Mouse (Mus musculus) forebrain, postnatal 0 days (tissue): ENCODE data around the gene Utp6. TPM values are rescaled to one million over a fixed set of nuclear protein-coding genes. Genes with fewer than 3 reads are reported as not detected.

Experiments
- ATAC-seq: fragments of 200-750 bp; cut with Nextera tagmentation; 2 replicates; pipeline ENCODE4 v1.8.0; 2017; ENCODE audit warnings: mild to moderate bottlenecking, moderate library complexity
- DNase-seq: peaks from one replicate; pipeline ENCODE4 v3.0.0-alpha.2; 2015
- H3K27ac ChIP-seq: fragments of 300-500 bp; sonication (generic); 2 replicates; pipeline ENCODE4 v1.5.1; 2014; ENCODE audit warnings: low read depth, mild to moderate bottlenecking, antibody characterized with exemption, low read length, moderate library complexity, mixed read lengths
- H3K27me3 ChIP-seq: fragments of 300-500 bp; sonication (generic); 2 replicates; pipeline ENCODE4 v1.6.1; 2014; ENCODE audit warnings: mild to moderate bottlenecking, low read length, mixed read lengths; ENCODE audit not compliant: insufficient read depth
- H3K36me3 ChIP-seq: fragments of 300-500 bp; sonication (generic); 2 replicates; pipeline ENCODE4 v1.6.1; 2014; ENCODE audit warnings: mild to moderate bottlenecking, moderate library complexity; ENCODE audit not compliant: insufficient read depth
- H3K4me1 ChIP-seq: fragments of 300-500 bp; sonication (generic); 2 replicates; pipeline ENCODE4 v1.6.1; 2014; ENCODE audit warnings: antibody characterized with exemption; ENCODE audit not compliant: insufficient read depth
- H3K4me2 ChIP-seq: fragments of 300-500 bp; sonication (generic); 2 replicates; pipeline ENCODE4 v1.6.1; 2014; ENCODE audit warnings: low read depth, mild to moderate bottlenecking, moderate library complexity
- H3K4me3 ChIP-seq: fragments of 300-500 bp; sonication (generic); 2 replicates; pipeline ENCODE4 v1.5.1; 2014; ENCODE audit warnings: low read depth, low read length, mixed read lengths
- H3K9ac ChIP-seq: fragments of 300-500 bp; sonication (generic); 2 replicates; pipeline ENCODE4 v1.6.1; 2014; ENCODE audit warnings: mild to moderate bottlenecking
- H3K9me3 ChIP-seq: fragments of 300-500 bp; sonication (generic); 2 replicates; pipeline ENCODE4 v1.6.1; 2016; ENCODE audit warnings: low read length
- CTCF ChIP-seq: sonication (generic); IDR thresholded peaks from 2 replicates; pipeline ENCODE4 v1.5.1; 2016; ENCODE audit warnings: antibody characterized with exemption, control low read depth, low read depth
- WGBS: fragments of 180-500 bp; shearing (Covaris S2); extraction: QIAGEN DNeasy Blood & Tissue Kit; methylation state at CpG from one replicate; pipeline ENCODE4 v1.1.7; 2014; 5-methylcytosine and 5-hydroxymethylcytosine counted together
- polyA plus RNA-seq: library from polyadenylated mRNA; unstranded; fragments of >200 nt; fragmentation: Nextera tagmentation; extraction: Ambion mirVana; gene quantifications from 2 replicates; pipeline ENCODE4 v1.2.1, GENCODE M21; 2015
- total RNA-seq: library from RNA; depleted of rRNA; stranded (reverse); fragments of >200 nt; gene quantifications from 2 replicates; pipeline ENCODE4 v1.2.3, GENCODE M21; 2014

The Utp6 gene
- total and polyA plus RNA-seq, 2 experiments from 2014 or later, result 29.4 to 30.7 TPM

- DNase-seq (no peak), ATAC-seq (no peak)
- H3K36me3 ChIP-seq, result peaks cover 23% of the 10 kb centered on the region
- H3K4me2 ChIP-seq, result peak overlapping the region; percentile 85
- 0 out of 2 replicates have a peak overlapping the region, but pooled peaks have one; percentile 40 for H3K27ac ChIP-seq
- TF ChIP-seq CTCF, result no peak
- no peaks in the 10 kb centered on the region for H3K9me3 ChIP-seq
- WGBS, result 6% methylated on average over 27 of the region's 27 CpGs
- H3K4me1 ChIP-seq, result 0 out of 2 replicates have a peak, but pooled peaks cover 7% of the 10 kb centered on the region
- H3K4me3 ChIP-seq, result peak overlapping the region; percentile 79
- peak overlapping the region; percentile 62 for H3K9ac ChIP-seq
- H3K27me3 ChIP-seq, result no peaks in the 10 kb centered on the region
These were observed 655 bp downstream of the Utp6 start for GRCm38 (mm10) chr11:79961346-79962124.

GRCm38 (mm10) chr11:79947265-79947664 lies 14.9 kb downstream of the Utp6 start:
- H3K9ac ChIP-seq, result no peak overlapping the region
- no peak overlapping the region for H3K4me2 ChIP-seq
- H3K9me3 ChIP-seq, result no peaks in the 10 kb centered on the region
- H3K27me3 ChIP-seq, result no peaks in the 10 kb centered on the region
- H3K27ac ChIP-seq, result no peak overlapping the region
- peaks cover 71% of the 10 kb centered on the region for H3K36me3 ChIP-seq
- no peaks in the 10 kb centered on the region for H3K4me1 ChIP-seq
- no peak for TF ChIP-seq CTCF
- H3K4me3 ChIP-seq, result no peak overlapping the region
- ATAC-seq (no peak), DNase-seq (no peak)
- WGBS, result 97% methylated on average over 3 of the region's 3 CpGs

GRCm38 (mm10) chr11:79943601-79944000 lies 18.6 kb downstream of the Utp6 start:
- Histone ChIP-seq H3K4me3 (no peak overlapping the region), H3K27ac (no peak overlapping the region), H3K9ac (no peak overlapping the region), H3K27me3 (no peaks in the 10 kb centered on the region), H3K4me1 (no peaks in the 10 kb centered on the region), H3K4me2 (no peak overlapping the region), H3K9me3 (no peaks in the 10 kb centered on the region), H3K36me3 (peaks cover 71% of the 10 kb centered on the region)
- DNase-seq (no peak), ATAC-seq (no peak)
- WGBS, result 92% methylated on average over 7 of the region's 7 CpGs
- TF ChIP-seq CTCF, result no peak

- 92% methylated on average over 8 of the region's 8 CpGs for WGBS
- Histone ChIP-seq H3K4me1 (no peaks in the 10 kb centered on the region), H3K36me3 (peaks cover 66% of the 10 kb centered on the region), H3K9me3 (no peaks in the 10 kb centered on the region), H3K4me3 (no peak overlapping the region), H3K9ac (no peak overlapping the region), H3K27me3 (no peaks in the 10 kb centered on the region), H3K27ac (no peak overlapping the region), H3K4me2 (no peak overlapping the region)
- TF ChIP-seq CTCF, result no peak
- no peak for DNase-seq
- no peak for ATAC-seq
These were observed 19.1 kb downstream of the Utp6 start for GRCm38 (mm10) chr11:79943136-79943535.

- 87% methylated on average over 9 of the region's 9 CpGs for WGBS
- Histone ChIP-seq H3K27ac (no peak overlapping the region), H3K9me3 (no peaks in the 10 kb centered on the region), H3K9ac (no peak overlapping the region), H3K36me3 (peaks cover 51% of the 10 kb centered on the region), H3K4me2 (no peak overlapping the region), H3K4me1 (no peaks in the 10 kb centered on the region), H3K4me3 (no peak overlapping the region), H3K27me3 (no peaks in the 10 kb centered on the region)
- DNase-seq (no peak), ATAC-seq (no peak)
- TF ChIP-seq CTCF, result 0 out of 2 replicates have a peak, but pooled peaks have one; percentile 12
These were observed 26.4 kb downstream of the Utp6 start for GRCm38 (mm10) chr11:79935766-79936165.

- ATAC-seq (no peak), DNase-seq (no peak)
- H3K36me3 ChIP-seq, result no peaks in the 10 kb centered on the region
- no peak overlapping the region for H3K9ac ChIP-seq
- no peaks in the 10 kb centered on the region for H3K9me3 ChIP-seq
- H3K4me1 ChIP-seq, result no peaks in the 10 kb centered on the region
- no peak overlapping the region for H3K4me2 ChIP-seq
- TF ChIP-seq CTCF, result no peak
- no peak overlapping the region for H3K4me3 ChIP-seq
- no peaks in the 10 kb centered on the region for H3K27me3 ChIP-seq
- no peak overlapping the region for H3K27ac ChIP-seq
- WGBS, result 78% methylated on average over 1 of the region's 1 CpGs
These were observed 39.4 kb downstream of the Utp6 start for GRCm38 (mm10) chr11:79922766-79923165.

- Histone ChIP-seq H3K9ac (no peak overlapping the region), H3K27me3 (no peaks in the 10 kb centered on the region)
These were observed 40.0 kb downstream of the Utp6 start for GRCm38 (mm10) chr11:79922157-79922556.

More at GRCm38 (mm10) chr11:79922157-79922556, 40.0 kb downstream of the Utp6 start:
- no peaks in the 10 kb centered on the region for H3K9me3 ChIP-seq
- ATAC-seq, result no peak
- H3K4me3 ChIP-seq, result no peak overlapping the region
- 76% methylated on average over 3 of the region's 3 CpGs for WGBS
- no peak overlapping the region for H3K4me2 ChIP-seq
- no peak for TF ChIP-seq CTCF
- no peak for DNase-seq
- H3K27ac ChIP-seq, result no peak overlapping the region
- no peaks in the 10 kb centered on the region for H3K4me1 ChIP-seq
- no peaks in the 10 kb centered on the region for H3K36me3 ChIP-seq
